Mouse (Mus musculus): ENCODE measurements around the gene En2.

- TF ChIP-seq CTCF (conservative IDR thresholded peaks at IDR 0.05 in 1 of 2, IDR thresholded peaks at IDR 0.05 in 1 of 2; ENCODE audit: low read depth in 2 of 2, low read length in 2 of 2) (no peak), JUN (IDR thresholded peaks at IDR 0.05; ENCODE audit: insufficient read depth, low read depth, low read length) (no peak), ETS1 (conservative IDR thresholded peaks at IDR 0.05; ENCODE audit: low read depth, low read length) (no peak), NRF1 (IDR thresholded peaks at IDR 0.05; ENCODE audit: low read depth, low read length) (no peak), POLR2A (IDR thresholded peaks at IDR 0.05; ENCODE audit: low read depth, low read length) (no peak), EP300 (IDR thresholded peaks at IDR 0.05; ENCODE audit: low read length) (no peak)
Observed at GRCm38 (mm10) chr5:28117251-28117880, 48.1 kb upstream of the En2 start.

Measured in CH12.LX (cell line).